Mouse (Mus musculus): ENCODE measurements around the gene Slc25a30. TPM values are rescaled to one million over a fixed set of nuclear protein-coding genes. Genes with fewer than 3 reads are reported as not detected.
"Not testable (repeated sequence)": the region's sequence is repeated elsewhere in the genome, so short reads cannot be mapped to it uniquely, and the experiment has no call there.

Gene Slc25a30
- polyA plus RNA-seq, 1 experiment from 2014 or later = 8.2 TPM

DNA sequence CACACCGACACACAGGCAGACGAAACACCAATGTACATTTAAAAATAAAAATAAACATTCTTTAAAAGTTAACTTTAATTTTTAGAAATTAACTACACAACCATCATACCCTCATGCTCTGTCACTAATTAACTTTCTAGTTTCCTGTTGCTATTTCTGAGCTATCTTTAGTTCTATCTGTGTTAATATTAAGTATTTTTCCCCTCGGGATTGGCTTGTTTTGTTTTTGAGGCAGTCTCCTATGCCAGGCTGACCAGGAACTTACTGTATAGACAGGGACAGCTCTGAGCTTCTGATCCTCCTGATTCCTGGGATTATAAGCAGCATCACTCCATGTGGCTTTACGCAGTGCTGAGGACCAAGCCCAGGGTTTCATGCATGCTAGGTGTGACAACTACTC lies 6.9 kb downstream of the Slc25a30 start:
- Histone ChIP-seq H3K36me3 (ENCODE audit: control insufficient read depth, insufficient read depth, low read length) (peaks cover 8% of the 10 kb centered on the region; the same call in 1 of the 2 replicates), H3K27ac (ENCODE audit: low read depth, low read length) (no peak overlapping the region), H3K9me3 (ENCODE audit: control insufficient read depth, low read length) (no peaks in the 10 kb centered on the region), H3K4me2 (ENCODE audit: low read length) (no peak overlapping the region), H3K4me1 (ENCODE audit: control insufficient read depth, insufficient read depth, low read depth, low read length) (no peaks in the 10 kb centered on the region), H3K9ac (ENCODE audit: low read depth, low read length) (no peak overlapping the region), H3K27me3 (replicated peaks; ENCODE audit: control insufficient read depth, insufficient read depth, low read length) (no peaks in the 10 kb centered on the region), H3K4me3 (ENCODE audit: low read length) (no peak overlapping the region)
- 97% methylated on average over 4 of the region's 4 CpGs for WGBS
- no peak for ATAC-seq

DNA sequence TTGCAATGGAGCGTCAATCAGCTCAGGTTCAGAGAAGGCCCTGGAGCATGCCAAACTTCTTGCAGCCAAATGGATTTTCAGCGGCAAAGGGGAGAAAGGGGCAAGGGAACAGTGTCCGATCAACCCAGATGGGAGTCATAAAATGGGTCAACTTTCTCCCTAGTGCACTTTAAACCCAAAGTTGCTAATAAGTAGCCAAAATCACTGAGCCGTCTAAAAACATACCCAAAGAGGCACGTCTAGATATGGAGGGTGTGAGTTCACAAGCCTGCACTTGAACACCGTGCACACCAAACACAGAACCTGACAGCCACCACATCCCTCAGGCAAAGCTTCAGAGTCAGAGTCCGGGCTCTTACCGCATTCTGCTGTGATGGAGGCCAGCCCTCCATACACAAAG lies 10.2 kb downstream of the Slc25a30 start:
- no peaks in the 10 kb centered on the region for H3K9me3 ChIP-seq (ENCODE audit: control insufficient read depth, low read length)

GRCm38 (mm10) chr14:75773431-75773830 lies 13.4 kb downstream of the Slc25a30 start:
- WGBS = 84% methylated on average over 8 of the region's 8 CpGs
- Histone ChIP-seq H3K4me1 (ENCODE audit: control insufficient read depth, insufficient read depth, low read depth, low read length) (no peaks in the 10 kb centered on the region), H3K27me3 (replicated peaks; ENCODE audit: control insufficient read depth, insufficient read depth, low read length) (no peaks in the 10 kb centered on the region), H3K36me3 (ENCODE audit: control insufficient read depth, insufficient read depth, low read length) (peaks cover 7% of the 10 kb centered on the region; the same call in 1 of the 2 replicates), H3K4me3 (ENCODE audit: low read length) (no peak overlapping the region), H3K27ac (ENCODE audit: low read depth, low read length) (no peak overlapping the region), H3K9me3 (ENCODE audit: control insufficient read depth, low read length) (no peaks in the 10 kb centered on the region), H3K4me2 (ENCODE audit: low read length) (no peak overlapping the region), H3K9ac (ENCODE audit: low read depth, low read length) (no peak overlapping the region)
- no peak for ATAC-seq

More for the DNA sequence above, 10.2 kb downstream of the Slc25a30 start:
- no peak overlapping the region for H3K27ac ChIP-seq (ENCODE audit: low read depth, low read length)
- no peak overlapping the region for H3K9ac ChIP-seq (ENCODE audit: low read depth, low read length)
- ATAC-seq = no peak
- no peaks in the 10 kb centered on the region for H3K4me1 ChIP-seq (ENCODE audit: control insufficient read depth, insufficient read depth, low read depth, low read length)
- no peak overlapping the region for H3K4me2 ChIP-seq (ENCODE audit: low read length)
- H3K36me3 ChIP-seq (ENCODE audit: control insufficient read depth, insufficient read depth, low read length) = peaks cover 6% of the 10 kb centered on the region; the same call in 1 of the 2 replicates
- no peak overlapping the region for H3K4me3 ChIP-seq (ENCODE audit: low read length)
- no peaks in the 10 kb centered on the region for H3K27me3 ChIP-seq (replicated peaks; ENCODE audit: control insufficient read depth, insufficient read depth, low read length)
- WGBS = 89% methylated on average over 8 of the region's 8 CpGs

DNA sequence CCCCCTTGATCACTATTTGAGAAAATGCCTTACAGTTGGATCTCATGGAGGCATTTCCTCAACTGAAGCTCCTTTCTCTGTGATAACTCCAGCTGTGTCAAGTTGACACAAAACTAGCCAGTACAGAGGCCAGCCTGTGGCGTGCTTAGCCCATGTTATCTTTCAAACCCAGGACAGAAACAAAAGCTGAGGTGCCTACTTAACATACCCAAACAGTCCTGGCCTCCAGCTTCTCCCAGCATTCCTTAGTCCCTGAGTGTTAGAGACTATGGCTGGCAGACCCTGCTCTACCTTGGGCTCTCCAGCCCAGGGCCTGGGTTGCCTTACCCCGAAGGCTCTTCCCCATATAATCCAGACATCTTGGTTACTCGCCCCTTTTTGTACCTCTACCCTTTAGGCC lies 14.4 kb downstream of the Slc25a30 start:
- not testable (repeated sequence) for H3K4me3 ChIP-seq (ENCODE audit: low read length); ATAC-seq; H3K4me2 ChIP-seq (ENCODE audit: low read length); H3K27ac ChIP-seq (ENCODE audit: low read depth, low read length); H3K36me3 ChIP-seq (ENCODE audit: control insufficient read depth, insufficient read depth, low read length); H3K27me3 ChIP-seq (replicated peaks; ENCODE audit: control insufficient read depth, insufficient read depth, low read length); H3K9me3 ChIP-seq (ENCODE audit: control insufficient read depth, low read length); H3K9ac ChIP-seq (ENCODE audit: low read depth, low read length); H3K4me1 ChIP-seq (ENCODE audit: control insufficient read depth, insufficient read depth, low read depth, low read length)
- WGBS = 88% methylated on average over 3 of the region's 3 CpGs

- H3K36me3 ChIP-seq (ENCODE audit: control insufficient read depth, insufficient read depth, low read length) = peaks cover 11% of the 10 kb centered on the region; the same call in 1 of the 2 replicates
- no peak overlapping the region for H3K9ac ChIP-seq (ENCODE audit: low read depth, low read length)
- H3K4me2 ChIP-seq (ENCODE audit: low read length) = no peak overlapping the region
- H3K9me3 ChIP-seq (ENCODE audit: control insufficient read depth, low read length) = no peaks in the 10 kb centered on the region
- 93% methylated on average over 8 of the region's 8 CpGs for WGBS
- no peaks in the 10 kb centered on the region for H3K27me3 ChIP-seq (replicated peaks; ENCODE audit: control insufficient read depth, insufficient read depth, low read length)
- no peak overlapping the region for H3K27ac ChIP-seq (ENCODE audit: low read depth, low read length)
- no peaks in the 10 kb centered on the region for H3K4me1 ChIP-seq (ENCODE audit: control insufficient read depth, insufficient read depth, low read depth, low read length)
- ATAC-seq = no peak
- H3K4me3 ChIP-seq (ENCODE audit: low read length) = no peak overlapping the region
These were observed 15.7 kb downstream of the Slc25a30 start for GRCm38 (mm10) chr14:75771101-75771501.

GRCm38 (mm10) chr14:75769334-75769733 lies 17.5 kb downstream of the Slc25a30 start:
- WGBS = 85% methylated on average over 9 of the region's 9 CpGs
- Histone ChIP-seq H3K36me3 (ENCODE audit: control insufficient read depth, insufficient read depth, low read length) (peaks cover 14% of the 10 kb centered on the region), H3K4me2 (ENCODE audit: low read length) (no peak overlapping the region), H3K4me3 (ENCODE audit: low read length) (no peak overlapping the region), H3K27me3 (replicated peaks; ENCODE audit: control insufficient read depth, insufficient read depth, low read length) (no peaks in the 10 kb centered on the region), H3K9me3 (ENCODE audit: control insufficient read depth, low read length) (no peaks in the 10 kb centered on the region), H3K9ac (ENCODE audit: low read depth, low read length) (no peak overlapping the region), H3K27ac (ENCODE audit: low read depth, low read length) (no peak overlapping the region), H3K4me1 (ENCODE audit: control insufficient read depth, insufficient read depth, low read depth, low read length) (no peaks in the 10 kb centered on the region)
- ATAC-seq = no peak

DNA sequence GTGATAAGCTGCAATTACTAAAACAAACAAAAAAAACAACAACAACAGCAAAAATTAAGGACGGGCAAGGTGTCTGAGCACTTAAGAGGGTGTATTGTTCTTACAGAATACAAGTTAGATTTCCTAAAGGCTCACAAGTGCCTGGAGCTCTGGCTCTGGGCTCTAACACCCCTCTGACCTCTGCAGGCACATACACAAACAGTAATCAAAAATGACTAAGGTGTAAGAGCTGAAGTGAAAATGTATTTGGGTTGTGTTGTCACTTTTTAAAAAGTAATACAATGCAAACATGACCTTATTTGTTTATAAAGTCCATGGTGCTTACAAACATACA lies 18.6 kb downstream of the Slc25a30 start:
- H3K4me3 ChIP-seq (ENCODE audit: low read length) = no peak overlapping the region
- WGBS = 6% methylated on average over 1 of the region's 1 CpGs
- no peak overlapping the region for H3K4me2 ChIP-seq (ENCODE audit: low read length)
- no peaks in the 10 kb centered on the region for H3K9me3 ChIP-seq (ENCODE audit: control insufficient read depth, low read length)
- no peaks in the 10 kb centered on the region for H3K27me3 ChIP-seq (replicated peaks; ENCODE audit: control insufficient read depth, insufficient read depth, low read length)
- H3K4me1 ChIP-seq (ENCODE audit: control insufficient read depth, insufficient read depth, low read depth, low read length) = no peaks in the 10 kb centered on the region
- ATAC-seq = 0 out of 2 replicates have a peak, but pooled peaks have one; percentile 21
- no peak overlapping the region for H3K27ac ChIP-seq (ENCODE audit: low read depth, low read length)
- H3K36me3 ChIP-seq (ENCODE audit: control insufficient read depth, insufficient read depth, low read length) = peaks cover 14% of the 10 kb centered on the region
- no peak overlapping the region for H3K9ac ChIP-seq (ENCODE audit: low read depth, low read length)

DNA sequence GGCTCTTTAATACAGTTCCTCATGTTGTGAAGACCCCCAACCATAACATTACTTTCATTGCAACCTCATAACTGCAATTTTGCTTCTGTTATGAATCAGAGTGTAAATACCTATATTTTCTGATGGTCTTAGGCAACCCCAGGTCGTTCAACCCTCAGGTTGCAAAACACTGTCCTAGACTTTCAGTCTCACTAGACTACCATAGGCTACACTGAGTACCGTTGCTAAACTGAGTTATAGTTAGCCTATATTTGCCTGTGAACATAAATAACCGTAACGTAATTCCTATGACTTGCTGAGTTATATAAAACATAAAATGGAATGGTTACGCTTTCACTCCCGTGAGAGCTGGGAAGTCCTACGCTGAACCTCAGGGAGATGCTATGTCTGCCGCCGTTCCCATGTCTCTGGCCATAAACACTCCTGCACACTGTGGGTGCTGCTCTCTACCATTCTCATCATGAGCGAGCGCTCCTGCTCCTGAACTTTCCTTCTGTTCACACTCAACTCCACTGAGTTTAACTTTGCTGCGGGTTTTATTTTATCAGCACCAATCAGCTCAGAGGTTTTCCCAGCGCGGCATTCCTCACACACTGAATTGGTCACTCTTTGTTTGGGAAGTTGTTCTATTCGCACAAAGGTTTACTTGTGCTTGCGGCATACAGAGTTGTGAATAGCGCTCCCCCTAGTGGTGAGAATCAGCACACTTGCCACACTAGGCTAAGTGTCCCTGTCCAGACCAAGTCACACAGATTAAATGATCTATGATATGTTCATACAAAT lies 19.2 kb downstream of the Slc25a30 start:
- H3K9me3 ChIP-seq (ENCODE audit: control insufficient read depth, low read length) = no peaks in the 10 kb centered on the region
- peak; percentile 90 for ATAC-seq
- H3K4me1 ChIP-seq (ENCODE audit: control insufficient read depth, insufficient read depth, low read depth, low read length) = no peaks in the 10 kb centered on the region
- H3K36me3 ChIP-seq (ENCODE audit: control insufficient read depth, insufficient read depth, low read length) = peaks cover 14% of the 10 kb centered on the region
- no peak overlapping the region for H3K27ac ChIP-seq (ENCODE audit: low read depth, low read length)
- no peak overlapping the region for H3K4me3 ChIP-seq (ENCODE audit: low read length)
- no peaks in the 10 kb centered on the region for H3K27me3 ChIP-seq (replicated peaks; ENCODE audit: control insufficient read depth, insufficient read depth, low read length)
- no peak overlapping the region for H3K9ac ChIP-seq (ENCODE audit: low read depth, low read length)
- 50% methylated on average over 17 of the region's 17 CpGs for WGBS
- H3K4me2 ChIP-seq (ENCODE audit: low read length) = peak overlapping the region; percentile 35

DNA sequence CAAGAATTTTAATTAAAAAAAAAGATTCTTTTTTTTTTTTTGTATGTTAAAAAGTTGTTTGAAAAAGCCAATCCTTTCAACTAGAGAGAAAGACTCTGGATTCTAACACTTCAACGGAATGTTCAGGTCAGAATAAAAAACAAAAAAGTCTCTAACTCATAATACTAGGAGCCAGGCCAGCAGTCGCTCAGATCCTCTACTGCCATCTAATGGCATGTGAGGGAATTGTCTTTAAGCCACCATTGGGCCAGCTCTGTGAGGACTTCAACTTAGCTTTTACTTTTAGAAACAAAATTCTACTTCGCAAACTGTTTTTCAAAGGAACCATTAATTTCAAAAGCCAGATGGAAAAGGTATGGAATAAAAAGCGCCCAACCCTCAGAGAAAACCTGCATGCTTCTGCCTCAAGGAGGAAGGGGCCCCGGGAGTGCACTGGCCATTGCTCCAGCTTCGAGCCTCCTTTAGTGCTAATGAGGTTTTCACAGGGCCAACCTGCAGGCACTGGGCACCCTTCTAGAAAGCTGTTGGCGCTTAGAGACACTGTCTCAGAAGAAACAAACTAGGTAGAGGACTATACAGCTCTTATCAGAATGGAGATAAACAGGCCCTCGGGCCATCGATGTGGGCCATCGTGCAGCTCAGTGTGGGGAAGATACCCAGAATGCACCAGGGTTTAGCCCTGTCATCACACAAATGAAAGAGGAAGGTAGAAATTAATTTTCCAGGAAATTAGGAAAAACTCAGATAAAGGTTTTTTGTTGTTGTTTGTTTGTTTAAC lies 25.6 kb downstream of the Slc25a30 start:
- ATAC-seq = peak; percentile 35; the same call in 1 of the 2 replicates
- Histone ChIP-seq H3K9me3 (ENCODE audit: control insufficient read depth, low read length) (no peaks in the 10 kb centered on the region), H3K4me2 (ENCODE audit: low read length) (no peak overlapping the region), H3K27me3 (replicated peaks; ENCODE audit: control insufficient read depth, insufficient read depth, low read length) (no peaks in the 10 kb centered on the region; the same call in 1 of the 2 replicates), H3K36me3 (ENCODE audit: control insufficient read depth, insufficient read depth, low read length) (peaks cover 5% of the 10 kb centered on the region; the same call in 1 of the 2 replicates), H3K4me1 (ENCODE audit: control insufficient read depth, insufficient read depth, low read depth, low read length) (no peaks in the 10 kb centered on the region), H3K4me3 (ENCODE audit: low read length) (no peak overlapping the region), H3K27ac (ENCODE audit: low read depth, low read length) (no peak overlapping the region), H3K9ac (ENCODE audit: low read depth, low read length) (no peak overlapping the region)
- 62% methylated on average over 10 of the region's 10 CpGs for WGBS
